Mouse (Mus musculus) hindbrain, embryonic 11.5 days (tissue): ENCODE measurements around the gene Adss. TPM values are rescaled to one million over a fixed set of nuclear protein-coding genes. Genes with fewer than 3 reads are reported as not detected.
A peak's percentile ranks its signal among the peaks of the same experiment; 100 is the strongest.
"Not testable (repeated sequence)": the region's sequence is repeated elsewhere in the genome, so short reads cannot be mapped to it uniquely, and the experiment has no call there.

Source experiments
- ATAC-seq: fragments of 200-750 bp; cut with Nextera tagmentation; 2 replicates; pipeline ENCODE4 v1.8.0; 2017; ENCODE audit warnings: mild to moderate bottlenecking, moderate TSS enrichment, moderate library complexity; ENCODE audit not compliant: low FRiP score
- DNase-seq: peaks from one replicate; pipeline ENCODE4 v3.0.0-alpha.2; 2015; ENCODE audit warnings: low spot score
- H3K27ac ChIP-seq: fragments of 300-500 bp; sonication (generic); 2 replicates; pipeline ENCODE4 v1.5.1; 2014; ENCODE audit warnings: mild to moderate bottlenecking, low read depth, low read length
- H3K27me3 ChIP-seq: fragments of 300-500 bp; sonication (generic); 2 replicates; pipeline ENCODE4 v1.6.1; 2014; ENCODE audit warnings: mild to moderate bottlenecking, low read length, moderate library complexity, mixed read lengths; ENCODE audit not compliant: control insufficient read depth, insufficient read depth
- H3K36me3 ChIP-seq: fragments of 300-500 bp; sonication (generic); 2 replicates; pipeline ENCODE4 v1.6.1; 2014; ENCODE audit warnings: mild to moderate bottlenecking, low read length, moderate library complexity, mixed read lengths; ENCODE audit not compliant: control insufficient read depth, insufficient read depth
- H3K4me1 ChIP-seq: fragments of 300-500 bp; sonication (generic); replicated peaks from 2 replicates; pipeline ENCODE4 v1.6.1; 2014; ENCODE audit warnings: low read length, mixed read lengths; ENCODE audit not compliant: control insufficient read depth, insufficient read depth
- H3K4me2 ChIP-seq: fragments of 300-500 bp; sonication (generic); replicated peaks from 2 replicates; pipeline ENCODE4 v1.6.1; 2014; ENCODE audit warnings: mild to moderate bottlenecking, low read depth, low read length
- H3K4me3 ChIP-seq: fragments of 300-500 bp; sonication (generic); 2 replicates; pipeline ENCODE4 v1.5.1; 2014; ENCODE audit warnings: low read depth, low read length
- H3K9ac ChIP-seq: fragments of 300-500 bp; sonication (generic); 2 replicates; pipeline ENCODE4 v1.6.1; 2014; ENCODE audit warnings: low read depth, low read length
- H3K9me3 ChIP-seq: fragments of 300-500 bp; sonication (generic); 2 replicates; pipeline ENCODE4 v1.6.1; 2016; ENCODE audit warnings: low read length; ENCODE audit not compliant: control insufficient read depth
- WGBS: fragments of 180-500 bp; shearing (Covaris S2); extraction: QIAGEN DNeasy Blood & Tissue Kit; methylation state at CpG from one replicate; pipeline ENCODE4 v1.1.7; 2014; 5-methylcytosine and 5-hydroxymethylcytosine counted together
- polyA plus RNA-seq: library from polyadenylated mRNA; unstranded; fragments of >200 nt; fragmentation: Nextera tagmentation; extraction: Ambion mirVana; gene quantifications from 2 replicates; pipeline ENCODE4 v1.2.1, GENCODE M21; 2014

Adss gene
- polyA plus RNA-seq = 59.0 and 67.7 TPM in 2 replicates

DNA sequence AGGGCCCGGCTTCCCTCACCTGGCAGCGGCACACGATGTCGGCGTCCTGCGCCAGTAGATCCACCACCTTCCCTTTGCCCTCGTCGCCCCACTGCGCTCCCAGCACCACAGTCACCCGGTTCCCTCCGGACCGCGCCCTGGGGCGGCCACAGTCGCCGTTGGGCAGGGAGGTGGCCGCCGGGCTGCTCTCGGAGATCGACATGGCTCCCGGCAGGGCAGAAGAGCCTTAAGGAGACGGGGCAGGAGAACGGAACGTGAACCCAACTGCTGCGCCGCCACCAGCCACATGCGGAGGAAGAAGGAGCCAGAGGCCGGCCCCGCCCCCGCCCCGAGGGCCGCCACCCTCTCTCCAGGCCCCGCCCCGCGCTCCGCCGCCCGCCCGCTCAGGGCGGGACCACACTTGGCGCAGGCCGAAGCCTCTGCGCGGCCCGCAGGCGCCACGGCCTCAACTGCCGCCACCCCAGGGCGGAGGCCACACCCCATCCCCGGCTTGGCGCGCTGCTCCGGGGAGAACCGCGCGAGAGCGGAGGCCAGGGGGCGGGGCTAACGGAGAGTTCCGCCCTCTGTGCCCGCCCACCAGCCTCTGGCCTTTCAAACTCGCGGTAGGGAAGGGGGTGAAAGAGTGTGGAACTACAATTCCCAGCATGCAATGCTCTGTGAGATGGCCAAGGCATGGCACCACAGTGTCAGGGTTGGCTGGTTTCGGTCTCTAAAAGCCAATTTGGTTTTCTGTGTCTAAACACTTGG lies at the start of gene Adss:
Adss (minus strand) TSS at position 319 of the 747 bp plus-strand sequence.
- Histone ChIP-seq H3K9ac (peak within 1 kb of the TSS; percentile 85), H3K4me1 (peaks cover 2% of the 10 kb centered on the region; the same call in 1 of the 2 replicates), H3K27ac (peak within 1 kb of the TSS; percentile 88), H3K27me3 (no peaks in the 10 kb centered on the region), H3K36me3 (no peaks in the 10 kb centered on the region), H3K4me2 (peak within 1 kb of the TSS; percentile 64), H3K4me3 (peak within 1 kb of the TSS; percentile 89), H3K9me3 (no peaks in the 10 kb centered on the region)
- WGBS = 1% methylated on average over 49 of the region's 64 CpGs
- peak; percentile 99 for DNase-seq
- ATAC-seq = peak; percentile 99

DNA sequence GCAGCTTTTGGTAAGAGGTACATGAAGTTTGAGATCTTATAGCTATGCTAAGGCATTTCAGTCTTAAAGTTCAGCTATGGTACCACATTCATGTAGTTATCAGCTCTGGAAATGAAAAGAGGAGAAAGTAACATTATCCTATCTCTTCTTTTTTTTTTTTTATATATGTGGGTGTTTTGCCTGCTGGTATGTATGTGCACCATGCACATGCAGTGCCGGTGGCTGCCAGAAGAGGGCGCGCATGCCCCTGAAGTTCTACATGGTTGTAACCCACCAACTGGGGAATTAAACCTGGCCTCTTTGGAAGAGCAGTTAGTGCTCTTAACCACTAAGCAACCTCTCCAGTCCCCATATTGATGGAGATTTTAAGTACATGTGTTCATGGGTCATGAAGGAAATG lies 49.5 kb upstream of the Adss start:
- H3K4me3 ChIP-seq, ATAC-seq, H3K27ac ChIP-seq, H3K9me3 ChIP-seq, H3K27me3 ChIP-seq, H3K4me2 ChIP-seq, H3K4me1 ChIP-seq, H3K36me3 ChIP-seq, H3K9ac ChIP-seq: not testable (repeated sequence)
- peak; percentile 19 for DNase-seq
- WGBS = 54% methylated on average over 3 of the region's 3 CpGs

DNA sequence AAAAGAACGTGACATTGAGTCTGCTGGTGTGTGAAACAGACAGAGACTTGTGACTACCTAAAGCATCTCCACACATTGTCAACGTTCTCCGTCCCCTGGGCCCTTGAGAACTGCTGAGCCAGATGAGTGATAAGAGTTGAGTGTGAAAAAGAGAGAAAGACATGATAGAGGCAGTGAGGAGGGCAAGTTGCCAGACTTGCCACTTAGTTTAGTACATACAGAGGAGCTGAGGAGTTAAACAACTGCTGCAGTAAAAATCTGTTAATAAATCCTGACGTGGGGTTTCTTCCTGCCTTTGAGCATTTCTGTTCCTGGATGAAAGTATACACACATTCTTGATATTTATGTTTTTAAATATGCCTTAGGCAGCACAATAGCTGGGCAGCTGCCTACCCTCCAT lies 31.5 kb upstream of the Adss start:
- WGBS = 86% methylated on average over 4 of the region's 4 CpGs
- not testable (repeated sequence) for H3K4me2 ChIP-seq, H3K27me3 ChIP-seq, H3K9ac ChIP-seq, H3K4me1 ChIP-seq, ATAC-seq, H3K36me3 ChIP-seq, H3K9me3 ChIP-seq, DNase-seq, H3K4me3 ChIP-seq, H3K27ac ChIP-seq

GRCm38 (mm10) chr1:177806772-177807171 lies 10.5 kb upstream of the Adss start:
- H3K4me3 ChIP-seq, ATAC-seq, H3K9me3 ChIP-seq, H3K4me2 ChIP-seq, H3K27me3 ChIP-seq, H3K9ac ChIP-seq, H3K27ac ChIP-seq, H3K4me1 ChIP-seq, H3K36me3 ChIP-seq: not testable (repeated sequence)
- peak; percentile 55 for DNase-seq
- WGBS = 22% methylated on average over 1 of the region's 1 CpGs

DNA sequence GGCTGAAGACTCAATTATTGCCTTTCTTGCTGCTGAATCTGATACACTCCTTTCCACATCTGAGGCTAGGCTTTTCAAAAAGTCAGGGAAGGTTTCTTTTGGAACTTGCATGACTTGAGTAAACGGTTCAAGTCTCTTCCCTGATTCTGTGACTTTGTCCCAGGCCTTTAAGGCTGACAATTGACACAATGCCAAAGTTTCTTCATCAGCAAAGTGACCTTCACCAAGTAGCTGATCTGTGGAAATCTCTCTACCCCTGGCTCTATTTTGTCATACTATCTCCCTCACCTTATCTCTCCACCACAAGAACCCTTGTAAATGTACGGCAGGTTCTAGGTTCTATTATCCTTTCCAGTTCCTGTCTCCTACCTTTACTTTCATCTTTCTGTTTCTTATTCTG lies 7.2 kb upstream of the Adss start:
- 89% methylated on average over 2 of the region's 2 CpGs for WGBS
- Histone ChIP-seq H3K4me2 (no peak overlapping the region), H3K9me3 (no peaks in the 10 kb centered on the region), H3K9ac (no peak overlapping the region), H3K4me3 (no peak overlapping the region), H3K36me3 (no peaks in the 10 kb centered on the region), H3K4me1 (no peaks in the 10 kb centered on the region), H3K27ac (no peak overlapping the region), H3K27me3 (no peaks in the 10 kb centered on the region)
- DNase-seq (no peak), ATAC-seq (no peak)

DNA sequence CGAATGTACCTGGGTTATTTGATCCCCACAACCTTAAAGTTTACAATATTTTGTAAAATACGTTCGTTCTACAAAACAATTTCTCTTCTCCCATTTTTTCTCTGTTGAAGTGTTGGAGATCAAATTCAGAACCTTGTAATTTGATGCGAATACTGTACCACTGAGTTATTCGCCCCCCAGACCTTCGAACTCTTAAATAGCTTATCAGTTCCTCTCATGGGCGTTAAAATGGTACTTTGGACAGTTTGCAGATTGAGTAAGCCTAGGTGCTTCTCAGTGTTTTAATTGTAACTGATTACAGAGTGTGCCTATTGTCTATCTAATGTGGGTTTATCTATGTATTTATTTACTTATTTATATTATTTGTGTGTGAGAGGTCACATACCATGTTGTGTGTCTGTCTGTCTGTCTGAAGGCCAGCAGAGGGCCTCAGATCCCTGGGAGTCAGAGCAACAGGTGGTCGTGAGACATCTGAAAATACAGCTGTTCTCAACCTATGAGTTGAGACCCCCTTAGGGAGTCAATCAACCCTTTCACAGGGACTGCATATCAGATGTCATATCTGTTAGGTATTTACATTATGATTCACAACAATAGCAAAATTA lies 942 bp upstream of the Adss start:
- 78% methylated on average over 8 of the region's 8 CpGs for WGBS
- H3K4me2 ChIP-seq = no peak overlapping the region
- ATAC-seq (no peak), DNase-seq (no peak)
- H3K27ac ChIP-seq = no peak overlapping the region
- H3K27me3 ChIP-seq = no peaks in the 10 kb centered on the region
- no peaks in the 10 kb centered on the region for H3K36me3 ChIP-seq
- no peaks in the 10 kb centered on the region for H3K9me3 ChIP-seq
- no peak overlapping the region for H3K9ac ChIP-seq
- peaks cover 2% of the 10 kb centered on the region; the same call in 1 of the 2 replicates for H3K4me1 ChIP-seq
- H3K4me3 ChIP-seq = no peak overlapping the region

- Histone ChIP-seq H3K9me3 (no peaks in the 10 kb centered on the region), H3K4me2 (peak overlapping the region; percentile 64), H3K36me3 (no peaks in the 10 kb centered on the region), H3K27me3 (no peaks in the 10 kb centered on the region), H3K4me1 (peaks cover 2% of the 10 kb centered on the region; the same call in 1 of the 2 replicates), H3K27ac (peak overlapping the region; percentile 88), H3K4me3 (peak overlapping the region; percentile 89), H3K9ac (peak overlapping the region; percentile 85)
- under 1% methylated on average over 41 of the region's 41 CpGs for WGBS
- peak; percentile 59 for ATAC-seq
- peak; percentile 73 for DNase-seq
Observed at GRCm38 (mm10) chr1:177795421-177796192, 704 bp downstream of the Adss start.

- H3K9ac ChIP-seq = peak overlapping the region; percentile 85
- no peak overlapping the region for H3K27ac ChIP-seq
- peak overlapping the region; percentile 89 for H3K4me3 ChIP-seq
- no peaks in the 10 kb centered on the region for H3K36me3 ChIP-seq
- 0 out of 2 replicates have a peak, but pooled peaks cover under 1% of the 10 kb centered on the region for H3K9me3 ChIP-seq
- H3K27me3 ChIP-seq = no peaks in the 10 kb centered on the region
- WGBS = 9% methylated on average over 8 of the region's 8 CpGs
- DNase-seq (peak; percentile 15), ATAC-seq (no peak)
- peak overlapping the region; percentile 64 for H3K4me2 ChIP-seq
- peaks cover 2% of the 10 kb centered on the region; the same call in 1 of the 2 replicates for H3K4me1 ChIP-seq
Observed at GRCm38 (mm10) chr1:177794866-177795265, 1.4 kb downstream of the Adss start.
